Mouse (Mus musculus): ENCODE measurements around the gene Kcnj6. TPM values are rescaled to one million over a fixed set of nuclear protein-coding genes. Genes with fewer than 3 reads are reported as not detected.

The Kcnj6 gene
- not detected in 2 replicates for polyA plus RNA-seq (2012; rRNA removed)

DNA sequence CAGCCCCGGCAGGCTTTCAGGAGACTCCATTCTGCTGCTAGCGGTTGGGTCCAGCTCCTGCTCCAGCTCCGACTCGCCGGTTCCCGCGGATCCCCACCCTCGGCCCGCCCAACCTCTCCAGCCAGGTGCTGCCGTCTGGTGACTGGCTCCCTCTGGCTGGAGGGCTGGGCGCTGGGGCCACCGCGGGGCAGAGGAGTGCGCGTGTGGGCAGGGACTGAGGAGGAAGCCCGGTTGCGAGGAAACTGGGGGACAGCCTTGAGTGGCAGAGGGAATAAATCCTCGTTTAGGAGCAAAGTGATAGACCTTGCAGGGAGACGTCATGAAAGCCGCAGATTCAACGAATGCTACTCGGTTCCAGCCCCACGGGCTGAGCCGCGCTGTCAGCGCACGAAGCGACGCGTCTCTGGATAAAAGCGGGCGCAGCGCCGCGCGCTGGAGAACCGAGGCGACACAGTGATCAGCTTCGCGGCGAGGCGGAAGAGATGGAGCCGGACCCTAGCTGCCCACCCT lies at the start of gene Kcnj6:
Kcnj6 (minus strand) TSS at position 362 of the 510 bp plus-strand sequence.
- H3K4me3 ChIP-seq (ENCODE audit: extremely low read depth, insufficient read depth, insufficient read length), result no peak within 1 kb of the TSS
- no peak within 1 kb of the TSS for H3K27ac ChIP-seq (ENCODE audit: insufficient read depth, low read length)
- TF ChIP-seq POLR2A (IDR thresholded peaks at IDR 0.05; ENCODE audit: low read depth, low read length) (no peak), CTCF (IDR thresholded peaks at IDR 0.05; ENCODE audit: extremely low read depth, insufficient read depth, insufficient read length, insufficient replicate concordance) (no peak)
- H3K36me3 ChIP-seq (ENCODE audit: control insufficient read depth, insufficient read depth, low read length), result no peaks in the 10 kb centered on the region
- 5% methylated on average over 43 of the region's 43 CpGs for WGBS
- no peaks in the 10 kb centered on the region for H3K4me1 ChIP-seq (ENCODE audit: control insufficient read depth, insufficient read depth, insufficient read length)
- DNase-seq (ENCODE audit: low read depth in 1 of 2, low spot score in 2 of 2), result no peak
- peaks cover 6% of the 10 kb centered on the region; the same call in 1 of the 2 replicates for H3K27me3 ChIP-seq (ENCODE audit: control insufficient read depth, insufficient read depth, low read length)

DNA sequence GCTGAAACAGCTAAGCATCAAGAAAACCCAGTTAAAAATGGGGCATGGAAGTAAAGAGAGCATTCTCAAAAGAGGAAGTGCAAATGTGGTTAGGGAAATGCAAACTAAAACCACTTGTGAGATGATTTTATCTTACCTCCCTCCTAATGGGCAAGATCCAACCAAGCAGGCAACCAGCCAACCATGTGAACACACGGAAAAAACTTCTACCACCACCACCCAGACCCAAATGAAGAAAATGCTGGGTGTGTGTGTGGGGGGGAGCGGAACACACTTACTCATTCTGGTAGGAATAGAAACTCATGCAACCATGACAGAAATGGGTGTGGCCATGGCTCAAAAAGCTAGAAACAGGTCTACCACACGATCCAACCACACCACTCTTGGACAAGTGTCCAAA lies 12.4 kb upstream of the Kcnj6 start:
- TF ChIP-seq POLR2A (IDR thresholded peaks at IDR 0.05; ENCODE audit: low read depth, low read length) (no peak), CTCF (IDR thresholded peaks at IDR 0.05; ENCODE audit: extremely low read depth, insufficient read depth, insufficient read length, insufficient replicate concordance) (no peak)
- WGBS, result 11% methylated on average over 3 of the region's 3 CpGs
- H3K27ac ChIP-seq (ENCODE audit: insufficient read depth, low read length), result no peak overlapping the region
- no peaks in the 10 kb centered on the region for H3K4me1 ChIP-seq (ENCODE audit: control insufficient read depth, insufficient read depth, insufficient read length)
- H3K27me3 ChIP-seq (ENCODE audit: control insufficient read depth, insufficient read depth, low read length), result no peaks in the 10 kb centered on the region
- H3K36me3 ChIP-seq (ENCODE audit: control insufficient read depth, insufficient read depth, low read length), result no peaks in the 10 kb centered on the region
- no peak overlapping the region for H3K4me3 ChIP-seq (ENCODE audit: extremely low read depth, insufficient read depth, insufficient read length)
- DNase-seq (ENCODE audit: low read depth in 1 of 2, low spot score in 2 of 2), result no peak

DNA sequence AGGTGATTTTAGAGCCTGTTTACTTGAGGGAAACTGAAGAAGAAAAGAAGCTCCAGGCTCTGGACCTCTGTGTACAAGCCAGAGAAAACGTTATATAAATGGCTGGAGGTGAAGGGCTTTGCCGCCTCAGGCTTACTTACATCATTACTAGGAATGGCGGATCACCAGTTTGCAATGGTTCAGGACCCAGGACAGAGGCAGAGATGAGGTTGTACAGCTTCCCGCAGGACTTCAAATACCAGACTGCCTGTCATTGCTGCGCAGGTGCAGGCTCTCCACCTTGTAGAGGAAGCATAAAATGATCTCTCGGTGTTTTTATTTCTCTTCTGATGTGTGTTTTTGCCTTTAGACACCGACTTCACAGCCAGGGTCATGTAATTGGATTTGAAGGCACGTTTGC lies 7.1 kb upstream of the Kcnj6 start:
- WGBS, result 40% methylated on average over 8 of the region's 8 CpGs
- Histone ChIP-seq H3K27ac (ENCODE audit: insufficient read depth, low read length) (no peak overlapping the region), H3K4me3 (ENCODE audit: extremely low read depth, insufficient read depth, insufficient read length) (no peak overlapping the region), H3K27me3 (ENCODE audit: control insufficient read depth, insufficient read depth, low read length) (no peaks in the 10 kb centered on the region), H3K4me1 (ENCODE audit: control insufficient read depth, insufficient read depth, insufficient read length) (no peaks in the 10 kb centered on the region), H3K36me3 (ENCODE audit: control insufficient read depth, insufficient read depth, low read length) (no peaks in the 10 kb centered on the region)
- no peak for DNase-seq (ENCODE audit: low read depth in 1 of 2, low spot score in 2 of 2)
- TF ChIP-seq CTCF (IDR thresholded peaks at IDR 0.05; ENCODE audit: extremely low read depth, insufficient read depth, insufficient read length, insufficient replicate concordance), result no peak
- TF ChIP-seq POLR2A (IDR thresholded peaks at IDR 0.05; ENCODE audit: low read depth, low read length), result no peak

DNA sequence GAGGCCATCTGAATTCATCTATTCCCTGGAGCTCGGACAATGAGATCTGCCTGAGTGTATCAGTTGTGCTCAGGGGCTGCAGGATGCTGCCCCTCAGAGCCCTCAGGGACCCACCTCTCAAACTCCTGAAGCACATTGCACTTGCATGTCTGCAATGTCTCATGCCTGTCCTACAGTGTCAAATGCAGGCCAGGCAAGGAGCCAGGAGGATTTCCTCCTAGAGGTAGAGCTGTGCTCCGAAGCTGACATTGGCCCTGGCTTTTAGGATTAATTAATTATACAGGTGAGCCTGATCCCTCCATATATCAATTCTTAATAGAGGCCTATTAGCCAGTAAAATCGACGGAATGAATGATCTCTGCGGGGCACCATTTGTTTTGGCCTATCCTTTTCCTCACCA lies 2.0 kb upstream of the Kcnj6 start:
- no peak for DNase-seq (ENCODE audit: low read depth in 1 of 2, low spot score in 2 of 2)
- TF ChIP-seq POLR2A (IDR thresholded peaks at IDR 0.05; ENCODE audit: low read depth, low read length) (no peak), CTCF (IDR thresholded peaks at IDR 0.05; ENCODE audit: extremely low read depth, insufficient read depth, insufficient read length, insufficient replicate concordance) (no peak)
- H3K27ac ChIP-seq (ENCODE audit: insufficient read depth, low read length), result no peak overlapping the region
- WGBS, result 76% methylated on average over 5 of the region's 5 CpGs
- peaks cover 6% of the 10 kb centered on the region; the same call in 1 of the 2 replicates for H3K27me3 ChIP-seq (ENCODE audit: control insufficient read depth, insufficient read depth, low read length)
- no peaks in the 10 kb centered on the region for H3K4me1 ChIP-seq (ENCODE audit: control insufficient read depth, insufficient read depth, insufficient read length)
- no peak overlapping the region for H3K4me3 ChIP-seq (ENCODE audit: extremely low read depth, insufficient read depth, insufficient read length)
- no peaks in the 10 kb centered on the region for H3K36me3 ChIP-seq (ENCODE audit: control insufficient read depth, insufficient read depth, low read length)

DNA sequence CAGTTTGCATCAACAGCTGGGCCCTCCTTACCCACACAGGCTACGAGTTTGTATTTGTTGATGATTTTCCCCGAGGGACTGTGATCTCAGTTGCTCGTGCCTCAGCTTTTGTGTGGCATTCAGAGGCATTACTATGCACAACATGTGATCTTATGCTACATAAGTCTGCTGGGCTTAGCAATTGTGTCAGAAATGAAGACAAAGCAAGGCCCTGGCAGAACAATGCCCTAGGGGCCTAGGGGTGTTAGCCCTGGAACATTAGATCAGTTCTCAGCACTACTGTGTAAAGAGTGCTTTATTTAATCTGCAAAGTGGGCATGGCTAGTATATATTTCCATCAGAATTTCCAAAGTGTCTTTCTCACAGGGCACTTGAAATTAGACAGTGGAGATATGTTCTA lies 1.5 kb upstream of the Kcnj6 start:
- DNase-seq (ENCODE audit: low read depth in 1 of 2, low spot score in 2 of 2), result no peak
- Histone ChIP-seq H3K36me3 (ENCODE audit: control insufficient read depth, insufficient read depth, low read length) (no peaks in the 10 kb centered on the region), H3K4me1 (ENCODE audit: control insufficient read depth, insufficient read depth, insufficient read length) (no peaks in the 10 kb centered on the region), H3K27me3 (ENCODE audit: control insufficient read depth, insufficient read depth, low read length) (peaks cover 6% of the 10 kb centered on the region; the same call in 1 of the 2 replicates), H3K27ac (ENCODE audit: insufficient read depth, low read length) (no peak overlapping the region), H3K4me3 (ENCODE audit: extremely low read depth, insufficient read depth, insufficient read length) (no peak overlapping the region)
- no peak for TF ChIP-seq CTCF (IDR thresholded peaks at IDR 0.05; ENCODE audit: extremely low read depth, insufficient read depth, insufficient read length, insufficient replicate concordance)
- no peak for TF ChIP-seq POLR2A (IDR thresholded peaks at IDR 0.05; ENCODE audit: low read depth, low read length)
- WGBS, result 71% methylated on average over 3 of the region's 3 CpGs

DNA sequence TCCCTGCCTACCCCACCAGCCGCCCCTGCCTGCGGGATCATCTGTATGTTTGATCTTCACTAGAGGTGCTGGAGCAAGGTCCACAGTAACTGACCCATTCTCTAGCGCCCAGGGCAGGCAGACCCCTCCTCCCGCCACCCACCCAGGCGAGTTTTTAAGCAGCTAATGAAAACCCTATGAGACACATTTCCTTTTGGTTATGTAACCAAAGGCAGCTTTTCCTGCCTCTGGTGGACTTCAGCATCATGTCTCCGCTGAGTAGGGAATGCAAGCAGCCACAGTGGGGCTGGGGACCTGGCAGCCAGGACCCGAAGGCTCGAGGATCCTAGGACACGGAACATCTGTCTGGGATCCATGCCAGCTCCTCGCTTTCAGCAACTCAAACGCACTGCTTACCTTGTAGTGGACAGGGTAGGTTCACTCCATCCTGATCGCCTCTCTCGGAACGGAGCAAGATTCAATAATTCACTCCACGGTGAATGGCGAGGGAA lies 665 bp downstream of the Kcnj6 start:
- 22% methylated on average over 16 of the region's 16 CpGs for WGBS
- DNase-seq (ENCODE audit: low read depth in 1 of 2, low spot score in 2 of 2), result no peak
- H3K4me1 ChIP-seq (ENCODE audit: control insufficient read depth, insufficient read depth, insufficient read length), result no peaks in the 10 kb centered on the region
- no peak overlapping the region for H3K27ac ChIP-seq (ENCODE audit: insufficient read depth, low read length)
- H3K27me3 ChIP-seq (ENCODE audit: control insufficient read depth, insufficient read depth, low read length), result peaks cover 6% of the 10 kb centered on the region; the same call in 1 of the 2 replicates
- TF ChIP-seq CTCF (IDR thresholded peaks at IDR 0.05; ENCODE audit: extremely low read depth, insufficient read depth, insufficient read length, insufficient replicate concordance), result no peak
- TF ChIP-seq POLR2A (IDR thresholded peaks at IDR 0.05; ENCODE audit: low read depth, low read length), result no peak
- H3K36me3 ChIP-seq (ENCODE audit: control insufficient read depth, insufficient read depth, low read length), result no peaks in the 10 kb centered on the region
- no peak overlapping the region for H3K4me3 ChIP-seq (ENCODE audit: extremely low read depth, insufficient read depth, insufficient read length)

DNA sequence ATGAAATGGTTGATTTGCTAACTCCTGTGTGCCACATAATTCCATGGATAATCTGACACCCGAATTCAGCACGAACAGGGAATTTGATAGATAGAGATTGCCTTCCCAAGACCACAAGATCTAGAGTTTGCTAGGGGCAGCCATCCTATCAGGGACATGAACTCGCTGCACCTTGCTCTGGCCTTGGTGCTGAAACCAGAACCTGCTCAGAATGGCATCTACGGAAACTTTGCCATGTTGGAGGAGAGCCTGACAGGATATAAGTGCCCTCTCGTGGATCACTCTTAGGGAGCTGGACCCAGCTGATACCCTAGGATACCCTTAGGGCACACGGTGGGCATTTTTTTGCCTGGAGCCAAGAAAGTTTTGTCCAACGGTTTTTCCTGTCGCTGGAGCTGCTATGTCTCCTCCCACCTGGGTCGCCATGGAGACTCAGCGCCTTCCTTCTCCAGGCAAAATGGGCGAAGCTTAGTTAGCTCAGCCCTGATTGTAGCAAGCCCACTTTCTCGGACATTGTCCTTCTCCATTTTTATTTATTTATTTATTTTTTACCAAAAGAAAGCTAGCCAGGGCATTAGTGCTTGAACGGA lies 1.9 kb downstream of the Kcnj6 start:
- H3K27ac ChIP-seq (ENCODE audit: insufficient read depth, low read length), result no peak overlapping the region
- H3K36me3 ChIP-seq (ENCODE audit: control insufficient read depth, insufficient read depth, low read length), result no peaks in the 10 kb centered on the region
- no peak overlapping the region for H3K4me3 ChIP-seq (ENCODE audit: extremely low read depth, insufficient read depth, insufficient read length)
- 19% methylated on average over 13 of the region's 13 CpGs for WGBS
- DNase-seq (ENCODE audit: low read depth in 1 of 2, low spot score in 2 of 2), result no peak
- H3K27me3 ChIP-seq (ENCODE audit: control insufficient read depth, insufficient read depth, low read length), result peaks cover 6% of the 10 kb centered on the region; the same call in 1 of the 2 replicates
- TF ChIP-seq CTCF (IDR thresholded peaks at IDR 0.05; ENCODE audit: extremely low read depth, insufficient read depth, insufficient read length, insufficient replicate concordance) (no peak), POLR2A (IDR thresholded peaks at IDR 0.05; ENCODE audit: low read depth, low read length) (no peak)
- H3K4me1 ChIP-seq (ENCODE audit: control insufficient read depth, insufficient read depth, insufficient read length), result no peaks in the 10 kb centered on the region

Data from spleen, adult 2 months (tissue).